Mouse (Mus musculus) ES-CJ7 (cell line): ENCODE measurements around the gene Cd44.

ENCODE experiments used
- DNase-seq: peaks from one replicate; pipeline ENCODE4 v3.0.0; 2011; ENCODE audit warnings: low read depth, low spot score

The Cd44 gene

DNA sequence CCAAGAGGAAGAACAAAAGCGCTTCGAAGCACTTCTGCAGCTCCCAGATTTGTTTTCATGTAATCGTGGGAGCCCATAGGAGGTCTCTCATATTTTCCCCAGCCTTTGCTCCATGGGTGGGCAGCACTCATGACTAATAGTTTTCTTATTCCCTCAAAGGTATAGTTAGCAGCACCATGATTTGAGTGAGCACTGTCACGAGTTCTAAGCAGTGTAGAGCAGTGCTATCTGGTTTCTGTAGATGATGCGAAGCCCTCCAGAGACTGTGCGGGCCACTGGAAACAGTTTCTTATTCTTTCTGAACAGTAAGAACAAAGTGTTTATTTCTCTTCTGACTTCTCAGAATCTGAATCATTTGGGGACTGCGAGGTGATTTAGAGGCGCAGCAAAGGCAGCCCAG is 80.7 kb downstream of the Cd44 start:
- no peak for DNase-seq

DNA sequence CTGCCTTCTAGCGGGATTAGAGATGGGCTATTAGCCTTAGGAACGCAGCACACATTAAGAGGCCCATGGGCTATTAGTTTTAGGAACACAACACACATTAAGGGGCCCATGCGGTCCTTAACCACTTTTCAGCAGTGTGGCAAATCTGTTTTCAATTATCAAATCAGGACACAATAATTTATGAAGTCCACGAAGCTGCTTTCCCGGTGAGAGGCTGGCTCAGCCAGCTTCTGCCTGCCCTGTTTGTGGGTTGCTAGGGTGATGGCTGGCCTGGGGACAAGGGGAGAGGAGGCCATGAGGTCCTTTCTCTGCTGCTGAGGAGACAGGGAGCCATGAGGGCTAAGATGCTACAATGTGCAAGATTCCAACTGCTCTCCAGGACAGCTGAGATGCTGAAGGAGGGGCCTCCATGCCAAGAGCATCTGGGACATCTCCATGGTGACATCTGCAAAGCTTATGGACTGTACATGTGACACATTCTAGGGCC is 81.2 kb downstream of the Cd44 start:
- no peak for DNase-seq

DNA sequence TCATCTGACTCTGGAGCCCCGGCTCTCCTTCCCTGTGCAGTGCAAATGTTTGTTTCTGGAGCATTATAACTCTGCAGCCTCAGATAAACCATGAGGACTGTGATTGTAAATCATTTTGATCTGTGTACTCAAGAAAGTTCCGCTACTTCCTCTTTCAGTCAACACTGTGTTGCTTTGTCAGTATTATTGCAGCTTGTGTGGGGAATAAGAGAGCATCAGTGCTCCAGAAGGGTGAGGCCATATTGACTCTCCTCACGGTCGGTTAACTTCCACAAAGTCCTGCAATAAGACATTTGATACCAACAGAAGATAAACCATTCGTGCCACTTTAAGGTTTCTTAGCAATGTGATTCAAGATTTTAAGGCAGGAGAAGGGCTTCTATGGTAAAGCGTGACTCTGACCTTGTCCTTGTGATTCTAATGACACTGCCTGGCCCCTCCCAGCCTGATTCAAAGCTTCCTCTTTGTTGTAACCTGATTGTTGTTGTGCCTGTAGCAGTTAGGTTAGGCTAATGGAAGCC is 86.1 kb downstream of the Cd44 start:
- peak; percentile 59 for DNase-seq

DNA sequence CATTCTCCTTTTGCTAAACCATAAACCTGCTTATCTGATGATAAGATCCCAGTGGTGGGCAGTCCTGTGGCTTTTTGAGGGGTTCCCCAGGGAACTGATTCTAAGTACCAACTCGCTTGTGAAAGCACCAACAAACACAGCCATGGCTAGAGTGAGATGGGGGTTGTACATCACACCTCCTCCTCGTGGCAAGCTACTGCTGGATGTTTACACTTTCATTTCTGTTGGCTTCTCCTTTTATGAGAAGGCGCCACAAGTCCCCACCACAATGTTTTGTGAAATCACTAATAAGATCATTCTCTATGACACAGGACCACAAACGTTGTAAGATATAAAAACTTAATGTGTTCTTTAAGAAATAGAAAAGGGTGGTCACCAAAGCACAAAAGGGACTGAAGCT is 88.7 kb downstream of the Cd44 start:
- DNase-seq, result no peak

DNA sequence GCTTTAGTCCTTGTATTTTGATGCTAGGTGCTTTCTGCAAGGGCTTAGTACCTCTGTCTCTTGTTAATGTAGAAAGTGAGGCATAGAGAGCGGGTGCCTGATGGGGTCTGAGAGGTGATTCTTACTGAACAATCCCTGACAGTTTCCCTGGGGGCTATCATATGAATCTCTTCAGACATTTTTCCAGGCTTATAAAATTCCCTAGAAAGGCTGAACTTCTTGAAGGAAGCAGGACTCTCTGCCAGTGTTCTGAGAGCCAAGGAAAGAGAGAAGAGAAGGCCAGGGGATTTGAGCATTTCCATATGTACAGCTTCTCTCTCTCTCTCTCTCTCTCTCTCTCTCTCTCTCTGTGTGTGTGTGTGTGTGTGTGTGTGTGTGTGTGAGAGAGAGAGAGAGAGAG is 92.0 kb downstream of the Cd44 start:
- DNase-seq, result no peak

DNA sequence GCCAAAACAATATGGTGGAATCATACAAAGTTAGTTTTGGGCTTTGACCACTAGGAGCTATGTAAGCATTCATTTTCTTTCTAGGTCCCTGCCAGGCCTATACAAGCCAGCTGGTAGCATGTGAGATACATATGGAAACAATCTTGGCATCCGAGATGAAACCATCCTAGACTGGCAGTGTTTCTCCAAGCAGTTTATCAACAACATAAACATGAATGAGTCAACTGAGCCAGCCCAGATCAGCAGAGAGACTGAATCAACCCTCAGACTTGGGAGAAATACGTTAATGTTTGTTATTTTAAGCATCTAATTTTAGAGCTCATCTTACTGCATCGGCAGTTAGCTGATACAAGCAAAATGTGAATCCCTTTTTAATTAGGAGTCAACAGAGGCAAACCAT is 93.8 kb downstream of the Cd44 start:
- DNase-seq, result no peak

DNA sequence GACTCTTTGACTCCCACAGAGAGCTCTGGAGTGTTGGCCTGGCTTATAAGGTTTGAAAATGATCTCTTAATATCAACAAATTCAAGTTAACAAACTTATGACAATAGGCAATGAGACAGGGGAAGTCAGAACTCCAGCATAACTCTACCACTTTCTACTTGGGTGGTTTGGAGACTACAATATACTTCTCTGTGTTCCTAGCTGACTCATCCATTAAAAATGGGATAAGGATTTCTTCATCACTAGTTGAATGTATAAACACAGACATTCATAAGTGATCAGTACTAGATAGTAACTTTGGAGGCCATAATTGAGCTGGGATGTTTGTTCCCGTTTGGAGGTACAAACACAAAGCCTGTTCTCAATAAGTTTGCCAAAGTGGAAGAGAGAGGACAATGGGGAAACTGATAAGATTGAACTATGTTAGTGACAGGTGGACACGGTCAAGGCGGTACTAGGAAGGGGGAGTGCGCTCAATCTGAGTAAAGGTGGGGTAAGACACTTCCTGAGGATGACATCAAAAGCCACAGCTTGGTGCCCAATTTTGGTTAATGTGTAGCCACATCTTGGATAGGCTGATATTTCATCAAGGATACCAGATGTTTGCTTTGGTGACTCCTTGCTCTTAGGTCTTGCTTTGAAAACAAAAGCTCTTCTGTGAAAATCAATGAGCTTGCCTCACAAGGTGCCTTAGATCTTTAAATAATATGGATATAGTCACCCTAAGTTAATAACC is 95.5 kb downstream of the Cd44 start:
- no peak for DNase-seq

DNA sequence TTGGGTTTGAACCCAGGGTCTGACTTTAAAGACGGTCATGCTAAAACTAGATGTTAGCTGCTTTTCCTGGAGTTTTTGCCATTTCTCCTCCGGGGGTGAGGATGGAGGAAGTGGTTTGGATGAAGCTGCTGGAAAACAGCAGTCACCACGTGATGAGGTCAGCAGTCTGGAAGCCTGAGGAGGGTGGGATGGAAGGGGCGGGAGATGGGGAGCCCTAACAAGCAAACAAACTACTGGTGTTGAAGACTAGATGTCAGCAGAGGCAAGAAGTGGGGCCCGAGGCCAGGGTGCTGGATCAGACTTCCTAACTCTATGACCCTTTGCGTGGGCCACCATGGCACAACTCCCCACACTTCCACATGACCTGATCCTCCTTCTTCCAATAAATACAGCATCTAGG is 96.2 kb downstream of the Cd44 start:
- DNase-seq, result no peak

DNA sequence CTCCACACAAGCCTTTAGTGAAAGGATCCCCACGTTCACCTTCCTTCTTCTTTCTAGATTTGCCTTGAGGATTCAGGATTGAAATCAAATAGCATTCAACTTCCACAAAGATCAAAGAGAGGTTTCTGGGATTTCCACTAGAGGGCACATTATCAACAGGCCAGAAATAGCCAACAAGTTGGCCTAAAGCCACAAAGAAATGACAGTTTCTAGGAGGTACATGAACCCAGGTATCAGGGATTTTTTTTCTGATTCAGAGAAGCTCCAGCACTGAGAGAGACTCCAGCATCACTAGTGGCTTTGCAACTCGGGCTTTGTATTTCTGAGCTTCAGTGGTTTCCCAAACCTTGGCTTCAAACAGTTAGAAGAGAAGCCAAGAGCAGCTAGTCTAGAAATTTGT is 97.4 kb downstream of the Cd44 start:
- DNase-seq, result peak; percentile 19

DNA sequence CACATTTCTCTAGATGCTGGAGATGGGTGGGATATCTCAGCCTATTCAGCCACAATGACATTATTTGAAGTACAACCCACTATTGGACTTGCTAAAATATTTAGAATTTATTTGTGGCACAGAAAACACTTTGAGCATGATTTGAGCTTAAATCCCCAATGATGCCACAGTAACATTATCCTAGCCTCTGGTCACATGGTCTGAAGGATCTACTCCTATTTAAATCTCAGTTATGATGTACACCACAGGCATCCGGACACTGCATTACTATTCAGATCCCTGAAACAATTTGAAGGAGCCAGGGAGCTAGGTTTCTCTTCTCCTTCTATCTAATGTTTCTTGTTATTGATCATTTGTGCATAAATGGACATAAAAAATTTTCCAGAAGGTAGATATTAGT is 99.6 kb downstream of the Cd44 start:
- no peak for DNase-seq

DNA sequence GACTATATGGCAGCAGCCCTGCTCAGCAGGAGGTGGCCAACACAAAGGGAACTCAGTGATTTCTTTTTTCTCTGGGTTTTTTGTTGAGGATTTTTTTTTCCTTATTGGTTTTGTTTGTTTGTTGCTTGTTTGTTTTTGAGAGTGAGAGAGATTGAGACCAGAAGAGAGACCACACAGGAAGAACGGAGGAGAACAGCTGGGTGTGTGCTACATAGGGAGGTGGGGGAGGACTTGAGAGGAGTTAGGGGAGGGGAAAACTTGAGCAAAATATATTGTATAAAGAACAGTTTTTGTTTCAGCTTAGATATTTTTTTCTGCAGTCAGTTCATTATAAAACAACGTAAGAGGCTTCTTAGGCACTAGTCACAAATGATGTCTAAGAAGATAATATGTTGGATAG is 103.3 kb downstream of the Cd44 start:
- DNase-seq, result no peak

DNA sequence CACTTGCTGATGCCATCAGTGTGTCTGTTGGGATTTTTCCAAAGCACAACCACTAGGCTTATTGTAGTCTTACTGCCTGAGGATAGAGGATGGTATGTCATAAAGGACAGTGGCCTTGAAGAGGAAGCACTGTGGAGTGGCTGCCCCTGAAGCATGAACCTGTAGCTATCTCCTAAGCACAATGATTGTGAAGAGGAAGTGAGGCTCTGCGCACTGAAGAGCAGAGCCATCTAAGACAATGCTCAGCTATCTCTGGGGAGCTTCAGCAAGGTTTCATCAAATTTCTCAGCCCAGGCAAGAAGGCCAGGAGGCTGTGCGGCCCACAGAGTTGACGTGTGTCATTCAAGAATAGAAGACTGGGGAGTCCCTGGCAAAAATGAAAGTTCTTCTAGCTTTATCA is 106.4 kb downstream of the Cd44 start:
- DNase-seq, result no peak

DNA sequence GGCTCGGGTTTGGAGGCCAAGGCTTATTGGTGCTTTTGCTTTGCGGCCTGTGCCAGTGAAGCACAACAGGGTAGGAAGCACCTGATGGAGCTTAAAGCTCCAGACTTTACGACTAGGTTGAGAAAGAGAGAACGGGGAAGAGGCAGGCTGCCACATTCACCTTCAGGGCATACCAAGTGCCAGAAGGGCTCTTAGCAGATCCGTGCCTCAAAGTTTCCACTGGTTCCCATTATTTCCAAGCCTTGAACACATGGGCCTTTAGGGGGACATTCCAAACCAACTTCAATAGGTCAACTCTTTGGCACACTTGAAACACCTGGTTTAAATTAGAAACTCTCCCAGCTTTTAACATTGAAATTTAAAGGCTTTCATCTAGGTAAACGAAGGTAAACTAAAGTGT is 108.7 kb downstream of the Cd44 start:
- no peak for DNase-seq

DNA sequence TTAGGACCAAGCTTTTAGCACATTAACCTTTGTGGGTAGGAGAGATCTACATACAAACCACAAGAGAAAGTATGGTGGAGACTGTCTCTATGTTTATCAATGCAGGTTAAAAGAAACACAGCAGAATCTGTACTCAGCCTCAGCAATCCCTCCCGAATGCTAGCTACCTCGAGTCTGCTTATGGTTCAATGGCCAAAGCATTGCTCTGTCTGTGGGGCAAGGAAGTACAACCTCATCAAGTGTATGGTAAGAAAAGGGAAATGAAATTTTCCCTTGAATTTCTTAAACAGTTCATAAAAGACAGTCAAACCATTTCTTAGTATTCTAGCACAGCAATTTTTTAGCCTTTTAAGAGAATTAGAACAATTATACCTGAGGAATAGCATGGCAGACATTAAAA is 109.8 kb downstream of the Cd44 start:
- DNase-seq, result no peak

DNA sequence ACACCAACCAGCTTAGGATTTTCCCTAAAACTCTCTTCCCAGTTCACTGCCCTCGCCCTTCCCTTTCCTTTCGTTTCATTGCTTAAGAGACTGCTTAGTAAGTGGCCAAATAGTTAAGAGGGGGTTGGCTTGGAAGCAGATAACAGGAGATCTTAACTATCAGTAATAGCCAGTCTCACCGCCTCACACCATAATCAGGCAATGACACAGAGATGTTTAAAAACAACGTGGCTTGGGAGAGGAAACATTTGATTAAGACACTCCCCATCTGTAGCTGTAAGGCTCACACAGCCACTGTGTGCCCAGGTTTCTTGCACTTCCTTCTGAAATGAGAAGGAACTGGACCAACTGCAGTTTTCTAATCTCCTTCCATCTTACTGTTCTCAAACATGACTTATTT is 115.8 kb downstream of the Cd44 start:
- no peak for DNase-seq

DNA sequence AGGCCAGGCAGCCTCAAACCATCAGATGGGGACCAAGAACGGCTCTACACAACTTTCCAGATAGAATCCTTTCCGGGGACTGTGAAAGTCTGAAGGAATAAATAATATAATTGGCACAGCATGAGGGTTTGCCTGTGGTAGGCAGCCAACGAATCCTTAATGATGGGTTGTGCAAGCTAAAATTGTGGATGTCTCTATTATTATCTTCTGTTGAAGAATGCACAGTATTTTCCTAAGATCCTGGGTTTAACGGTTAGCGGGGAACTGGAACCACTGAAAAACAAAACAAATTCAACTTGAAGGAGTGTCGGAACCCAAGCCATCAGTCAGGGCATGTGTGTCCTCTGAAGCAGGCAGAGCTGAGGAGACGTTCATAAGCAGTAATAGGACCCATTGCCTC is 118.7 kb downstream of the Cd44 start:
- no peak for DNase-seq

DNA sequence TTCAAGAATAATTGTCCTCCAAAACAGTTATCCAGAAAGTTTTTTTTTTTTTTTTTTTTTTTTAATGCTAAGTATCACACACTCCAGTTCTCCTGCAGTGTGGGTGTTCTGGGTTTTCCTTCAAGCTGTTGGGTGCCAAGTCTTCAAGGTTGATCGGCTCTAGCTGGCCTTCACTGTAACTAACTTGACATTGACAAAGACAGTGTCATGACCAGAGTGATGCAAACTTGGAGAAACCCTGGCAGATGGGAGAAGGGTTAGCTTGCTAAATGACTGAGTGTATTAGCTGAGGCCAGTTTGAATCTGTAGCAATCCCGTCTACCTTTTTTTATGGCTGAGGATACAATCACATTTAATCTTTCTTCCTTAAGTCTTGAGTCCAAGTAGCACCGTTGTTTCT is 123.3 kb downstream of the Cd44 start:
- DNase-seq, result no peak

DNA sequence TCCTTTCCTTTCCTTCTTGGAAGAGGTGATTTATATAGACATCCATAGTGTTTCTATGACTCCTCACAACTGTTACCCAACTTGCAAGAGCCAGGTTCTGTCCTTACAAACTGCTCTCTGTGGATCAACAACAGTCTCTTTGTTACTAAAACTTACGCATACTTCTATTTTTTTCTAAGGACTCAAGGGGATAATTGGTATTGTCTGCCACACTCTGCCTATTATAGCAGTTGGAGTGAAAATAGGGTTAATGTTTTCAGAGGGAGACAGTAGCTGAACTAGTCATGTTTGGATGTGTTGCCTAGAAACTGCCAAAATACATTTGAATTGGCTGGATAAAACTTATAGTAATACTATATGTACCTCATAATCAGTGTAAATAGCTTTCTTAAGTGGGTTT is 125.9 kb downstream of the Cd44 start:
- no peak for DNase-seq

DNA sequence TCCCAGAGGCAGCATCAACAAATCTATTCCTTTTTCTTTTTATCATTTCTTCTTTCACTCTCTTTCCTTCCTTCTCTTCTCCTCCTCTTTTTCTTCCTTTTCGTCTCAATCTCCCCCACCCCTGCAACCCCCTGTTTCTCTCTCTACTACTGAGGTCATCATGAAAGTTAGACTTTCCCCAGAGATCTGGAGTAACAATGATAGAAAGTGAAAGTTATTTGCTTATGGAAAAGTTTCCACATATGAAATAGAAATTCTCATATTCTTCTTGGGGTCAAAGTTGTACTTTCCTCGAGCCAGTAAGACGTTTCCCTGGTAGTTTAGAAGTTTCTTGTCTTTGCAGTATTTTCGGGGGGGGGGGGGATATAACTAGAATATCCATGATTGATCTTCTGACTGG is 126.8 kb downstream of the Cd44 start:
- DNase-seq, result no peak

DNA sequence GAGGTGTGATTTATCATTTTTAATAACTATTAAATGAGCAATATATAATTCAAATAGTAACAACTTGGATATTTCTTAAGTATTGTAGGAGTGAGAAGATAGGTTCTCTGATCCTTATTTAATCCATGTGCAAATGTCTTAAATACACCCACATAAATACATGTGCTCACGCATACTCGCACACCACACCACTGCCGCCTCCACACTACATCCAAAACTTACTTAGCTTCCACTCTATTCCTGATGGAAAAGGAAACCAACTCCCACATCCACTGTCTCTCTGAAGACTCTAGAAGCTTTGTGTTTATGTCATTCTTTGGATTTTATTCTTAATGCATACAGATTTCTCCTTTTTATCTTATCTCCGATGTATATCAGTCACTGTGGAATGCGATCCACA is 129.2 kb downstream of the Cd44 start:
- no peak for DNase-seq

DNA sequence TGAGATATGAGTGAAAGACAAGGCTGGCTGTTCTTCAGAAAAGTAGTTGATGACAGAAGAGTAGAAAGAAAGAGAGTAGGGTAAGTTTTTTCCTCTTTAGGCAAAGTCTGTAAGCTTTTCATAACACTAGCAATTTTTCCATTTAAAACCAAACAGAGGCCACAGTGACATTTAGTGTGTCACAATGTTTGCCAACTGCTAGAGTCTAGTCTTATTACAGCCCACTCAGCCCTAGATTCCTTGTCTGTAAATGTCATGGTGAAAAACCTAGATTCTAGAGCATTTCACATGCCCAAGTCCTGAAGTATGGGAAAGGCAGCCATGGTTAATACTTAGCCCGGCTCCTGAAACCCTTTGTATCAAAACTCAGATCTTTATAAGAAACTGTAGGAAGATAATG is 130.2 kb downstream of the Cd44 start:
- DNase-seq, result no peak

DNA sequence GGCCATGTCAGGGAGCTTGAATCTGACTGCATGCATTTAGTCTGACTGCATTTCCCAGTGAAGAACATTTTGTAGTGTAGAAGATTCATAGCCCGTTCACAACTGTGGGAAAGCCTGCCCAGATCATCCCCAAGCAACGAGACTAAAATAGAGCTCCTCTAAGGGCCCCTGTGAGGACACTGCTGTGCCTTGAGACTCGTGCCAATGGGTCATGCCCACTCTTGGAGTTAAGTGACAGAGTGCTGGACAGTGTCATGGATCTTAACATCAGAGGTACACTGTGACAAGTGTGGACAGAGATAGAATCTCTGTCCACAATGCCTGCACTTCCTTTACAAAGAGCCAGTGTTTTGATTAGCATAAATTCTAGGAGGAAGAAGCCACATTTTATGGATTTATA is 133.2 kb downstream of the Cd44 start:
- no peak for DNase-seq

DNA sequence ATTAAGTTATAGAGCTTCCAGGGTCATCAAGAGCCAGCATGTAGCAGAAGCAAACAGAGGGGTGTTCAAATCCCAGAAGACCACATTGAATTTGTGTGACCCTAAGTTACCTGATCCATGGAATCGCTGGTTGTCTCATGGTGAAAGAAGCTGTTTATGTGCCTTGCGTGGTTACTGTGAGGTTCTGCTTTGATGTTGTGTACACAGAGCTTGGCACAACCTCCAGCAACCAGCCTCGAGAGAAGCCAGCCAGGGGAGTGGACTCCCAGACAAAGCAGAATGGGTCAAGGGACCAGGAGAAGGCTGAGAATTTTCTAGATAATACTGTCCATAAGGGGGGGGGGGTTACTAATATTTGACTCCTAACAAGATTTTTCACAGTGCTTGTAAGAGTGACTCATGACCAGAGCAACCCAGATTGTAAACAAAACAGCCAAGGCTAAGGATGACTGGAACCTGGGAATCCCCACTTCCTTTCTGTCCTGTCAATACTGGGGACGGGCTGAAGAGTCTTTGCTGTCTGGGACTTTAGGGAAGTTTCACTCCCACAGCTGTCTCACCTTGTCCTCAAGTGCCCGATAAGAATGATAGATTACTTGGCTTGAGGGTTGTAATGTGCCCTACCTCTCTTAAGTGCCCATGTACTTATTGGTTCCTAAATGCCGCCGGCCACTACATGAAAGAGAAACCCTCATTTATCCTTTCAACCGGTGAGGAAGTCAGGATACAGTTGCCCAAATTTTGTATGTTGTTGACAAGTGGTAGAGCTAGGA is 136.7 kb downstream of the Cd44 start:
- no peak for DNase-seq
